Mouse (Mus musculus): ENCODE results near the gene Cacna1g.

DNA sequence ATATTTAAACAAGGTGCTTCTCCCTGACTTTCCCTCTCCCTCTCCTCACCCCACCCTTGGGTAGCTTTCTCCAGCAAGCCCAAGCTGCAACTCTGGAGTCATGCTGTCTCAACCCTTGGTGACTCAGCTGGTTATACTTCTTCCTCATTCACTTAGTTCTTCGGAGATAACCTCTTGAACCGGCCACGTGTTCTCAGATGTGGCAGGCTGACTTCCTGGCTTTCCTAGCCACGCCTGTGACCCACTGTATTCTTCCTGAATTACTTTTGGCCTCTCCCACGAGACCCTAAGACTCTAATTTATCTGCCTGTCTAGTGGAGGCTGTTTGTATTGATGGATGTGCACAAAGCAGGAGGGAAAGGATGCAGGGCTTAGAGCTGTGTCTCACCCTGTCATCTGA lies 103.2 kb downstream of the Cacna1g start:
- TF ChIP-seq PAX5 (IDR thresholded peaks at IDR 0.05; ENCODE audit: low read length) (no peak), MAZ (IDR thresholded peaks at IDR 0.05; ENCODE audit: low read depth, low read length) (peak; percentile 41; the same call in 1 of the 2 replicates), ELF1 (IDR thresholded peaks at IDR 0.05; ENCODE audit: low read depth, low read length) (peak; percentile 78), NELFE (IDR thresholded peaks at IDR 0.05; ENCODE audit: low read depth, low read length) (0 out of 2 replicates have a peak, but pooled peaks have one; percentile 42), POLR2A (IDR thresholded peaks at IDR 0.05; ENCODE audit: low read depth, low read length) (no peak; the same call in 1 of the 2 replicates)
